Mouse (Mus musculus): ENCODE results near the gene Rbp2. TPM values are rescaled to one million over a fixed set of nuclear protein-coding genes. Genes with fewer than 3 reads are reported as not detected.
A peak's percentile ranks its signal among the peaks of the same experiment; 100 is the strongest.

Gene Rbp2
- 4.1 and 4.4 TPM in 2 replicates for polyA plus RNA-seq (2014; fragmentation: Nextera tagmentation; extraction: Ambion mirVana)

- Histone ChIP-seq H3K36me3 (ENCODE audit: control insufficient read depth, insufficient read depth, low read length) (no peaks in the 10 kb centered on the region), H3K4me3 (ENCODE audit: low read depth, low read length) (no peak within 1 kb of the TSS), H3K4me1 (ENCODE audit: control insufficient read depth, insufficient read depth, low read length) (peaks cover 4% of the 10 kb centered on the region; the same call in 1 of the 2 replicates), H3K9ac (replicated peaks; ENCODE audit: low read depth, low read length) (no peak within 1 kb of the TSS), H3K4me2 (replicated peaks; ENCODE audit: low read depth, low read length) (no peak within 1 kb of the TSS), H3K27ac (ENCODE audit: low read length) (no peak within 1 kb of the TSS), H3K27me3 (ENCODE audit: control insufficient read depth, insufficient read depth, low read length) (no peaks in the 10 kb centered on the region), H3K9me3 (ENCODE audit: control insufficient read depth, low read depth, low read length) (no peaks in the 10 kb centered on the region)
- ATAC-seq (ENCODE audit: insufficient number of reproducible peaks, insufficient read depth, low FRiP score, low read depth): no peak
- 87% methylated on average over 3 of the region's 3 CpGs for WGBS
Observed at GRCm38 (mm10) chr9:98485815-98486214, at the start of gene Rbp2. Gene Rbp2, plus strand, starts transcription at chr9:98486115.

- WGBS: 72% methylated on average over 4 of the region's 4 CpGs
- no peaks in the 10 kb centered on the region for H3K9me3 ChIP-seq (ENCODE audit: control insufficient read depth, low read depth, low read length)
- no peak for ATAC-seq (ENCODE audit: insufficient number of reproducible peaks, insufficient read depth, low FRiP score, low read depth)
- H3K4me1 ChIP-seq (ENCODE audit: control insufficient read depth, insufficient read depth, low read length): 0 out of 2 replicates have a peak, but pooled peaks cover 3% of the 10 kb centered on the region
- no peaks in the 10 kb centered on the region for H3K27me3 ChIP-seq (ENCODE audit: control insufficient read depth, insufficient read depth, low read length)
- no peak overlapping the region for H3K27ac ChIP-seq (ENCODE audit: low read length)
- no peaks in the 10 kb centered on the region; the same call in 1 of the 2 replicates for H3K36me3 ChIP-seq (ENCODE audit: control insufficient read depth, insufficient read depth, low read length)
- H3K4me3 ChIP-seq (ENCODE audit: low read depth, low read length): no peak overlapping the region
- no peak overlapping the region for H3K9ac ChIP-seq (replicated peaks; ENCODE audit: low read depth, low read length)
- H3K4me2 ChIP-seq (replicated peaks; ENCODE audit: low read depth, low read length): no peak overlapping the region
Observed at GRCm38 (mm10) chr9:98437819-98438218, 48.1 kb upstream of the Rbp2 start.

GRCm38 (mm10) chr9:98439091-98439490 lies 46.8 kb upstream of the Rbp2 start:
- 76% methylated on average over 3 of the region's 3 CpGs for WGBS
- ATAC-seq (ENCODE audit: insufficient number of reproducible peaks, insufficient read depth, low FRiP score, low read depth): no peak
- no peaks in the 10 kb centered on the region for H3K27me3 ChIP-seq (ENCODE audit: control insufficient read depth, insufficient read depth, low read length)
- no peak overlapping the region for H3K9ac ChIP-seq (replicated peaks; ENCODE audit: low read depth, low read length)
- no peak overlapping the region for H3K4me3 ChIP-seq (ENCODE audit: low read depth, low read length)
- no peaks in the 10 kb centered on the region for H3K9me3 ChIP-seq (ENCODE audit: control insufficient read depth, low read depth, low read length)
- H3K36me3 ChIP-seq (ENCODE audit: control insufficient read depth, insufficient read depth, low read length): no peaks in the 10 kb centered on the region; the same call in 1 of the 2 replicates
- H3K4me1 ChIP-seq (ENCODE audit: control insufficient read depth, insufficient read depth, low read length): 0 out of 2 replicates have a peak, but pooled peaks cover 3% of the 10 kb centered on the region
- H3K27ac ChIP-seq (ENCODE audit: low read length): no peak overlapping the region
- H3K4me2 ChIP-seq (replicated peaks; ENCODE audit: low read depth, low read length): no peak overlapping the region

- H3K9me3 ChIP-seq (ENCODE audit: control insufficient read depth, low read depth, low read length): no peaks in the 10 kb centered on the region
- H3K4me3 ChIP-seq (ENCODE audit: low read depth, low read length): no peak overlapping the region
- H3K27ac ChIP-seq (ENCODE audit: low read length): no peak overlapping the region
- H3K4me1 ChIP-seq (ENCODE audit: control insufficient read depth, insufficient read depth, low read length): no peaks in the 10 kb centered on the region
- no peak for ATAC-seq (ENCODE audit: insufficient number of reproducible peaks, insufficient read depth, low FRiP score, low read depth)
- H3K27me3 ChIP-seq (ENCODE audit: control insufficient read depth, insufficient read depth, low read length): no peaks in the 10 kb centered on the region
- 59% methylated on average over 5 of the region's 5 CpGs for WGBS
- H3K4me2 ChIP-seq (replicated peaks; ENCODE audit: low read depth, low read length): no peak overlapping the region
- H3K36me3 ChIP-seq (ENCODE audit: control insufficient read depth, insufficient read depth, low read length): peaks cover 7% of the 10 kb centered on the region; the same call in 1 of the 2 replicates
- H3K9ac ChIP-seq (replicated peaks; ENCODE audit: low read depth, low read length): no peak overlapping the region
Observed at GRCm38 (mm10) chr9:98442638-98443037, 43.3 kb upstream of the Rbp2 start.

- 79% methylated on average over 9 of the region's 9 CpGs for WGBS
Observed at GRCm38 (mm10) chr9:98445359-98446149, 40.4 kb upstream of the Rbp2 start.

GRCm38 (mm10) chr9:98450976-98451375 lies 34.9 kb upstream of the Rbp2 start:
- WGBS: 77% methylated on average over 1 of the region's 1 CpGs
- ATAC-seq (ENCODE audit: insufficient number of reproducible peaks, insufficient read depth, low FRiP score, low read depth): no peak
- H3K27me3 ChIP-seq (ENCODE audit: control insufficient read depth, insufficient read depth, low read length): no peaks in the 10 kb centered on the region
- H3K9ac ChIP-seq (replicated peaks; ENCODE audit: low read depth, low read length): no peak overlapping the region
- H3K4me2 ChIP-seq (replicated peaks; ENCODE audit: low read depth, low read length): no peak overlapping the region
- H3K27ac ChIP-seq (ENCODE audit: low read length): no peak overlapping the region
- H3K4me1 ChIP-seq (ENCODE audit: control insufficient read depth, insufficient read depth, low read length): no peaks in the 10 kb centered on the region
- H3K9me3 ChIP-seq (ENCODE audit: control insufficient read depth, low read depth, low read length): peaks cover 3% of the 10 kb centered on the region; the same call in 1 of the 2 replicates
- H3K36me3 ChIP-seq (ENCODE audit: control insufficient read depth, insufficient read depth, low read length): no peaks in the 10 kb centered on the region
- H3K4me3 ChIP-seq (ENCODE audit: low read depth, low read length): no peak overlapping the region

More at GRCm38 (mm10) chr9:98445359-98446149, 40.4 kb upstream of the Rbp2 start:
- ATAC-seq (ENCODE audit: insufficient number of reproducible peaks, insufficient read depth, low FRiP score, low read depth): no peak; the same call in 1 of the 2 replicates
- Histone ChIP-seq H3K4me1 (ENCODE audit: control insufficient read depth, insufficient read depth, low read length) (no peaks in the 10 kb centered on the region), H3K27ac (ENCODE audit: low read length) (no peak overlapping the region), H3K27me3 (ENCODE audit: control insufficient read depth, insufficient read depth, low read length) (no peaks in the 10 kb centered on the region), H3K9ac (replicated peaks; ENCODE audit: low read depth, low read length) (no peak overlapping the region), H3K4me2 (replicated peaks; ENCODE audit: low read depth, low read length) (no peak overlapping the region), H3K9me3 (ENCODE audit: control insufficient read depth, low read depth, low read length) (no peaks in the 10 kb centered on the region), H3K36me3 (ENCODE audit: control insufficient read depth, insufficient read depth, low read length) (peaks cover 7% of the 10 kb centered on the region; the same call in 1 of the 2 replicates), H3K4me3 (ENCODE audit: low read depth, low read length) (no peak overlapping the region)

GRCm38 (mm10) chr9:98466709-98467108 lies 19.2 kb upstream of the Rbp2 start:
- Histone ChIP-seq H3K27ac (ENCODE audit: low read length) (no peak overlapping the region), H3K9ac (replicated peaks; ENCODE audit: low read depth, low read length) (no peak overlapping the region), H3K36me3 (ENCODE audit: control insufficient read depth, insufficient read depth, low read length) (no peaks in the 10 kb centered on the region), H3K4me1 (ENCODE audit: control insufficient read depth, insufficient read depth, low read length) (no peaks in the 10 kb centered on the region), H3K9me3 (ENCODE audit: control insufficient read depth, low read depth, low read length) (no peaks in the 10 kb centered on the region), H3K4me3 (ENCODE audit: low read depth, low read length) (no peak overlapping the region), H3K4me2 (replicated peaks; ENCODE audit: low read depth, low read length) (no peak overlapping the region), H3K27me3 (ENCODE audit: control insufficient read depth, insufficient read depth, low read length) (no peaks in the 10 kb centered on the region)
- WGBS: 48% methylated on average over 2 of the region's 2 CpGs
- peak; percentile 77 for ATAC-seq (ENCODE audit: insufficient number of reproducible peaks, insufficient read depth, low FRiP score, low read depth)

- no peaks in the 10 kb centered on the region for H3K36me3 ChIP-seq (ENCODE audit: control insufficient read depth, insufficient read depth, low read length)
- H3K4me2 ChIP-seq (replicated peaks; ENCODE audit: low read depth, low read length): no peak overlapping the region
- no peaks in the 10 kb centered on the region for H3K27me3 ChIP-seq (ENCODE audit: control insufficient read depth, insufficient read depth, low read length)
- H3K27ac ChIP-seq (ENCODE audit: low read length): no peak overlapping the region
- H3K4me1 ChIP-seq (ENCODE audit: control insufficient read depth, insufficient read depth, low read length): no peaks in the 10 kb centered on the region
- ATAC-seq (ENCODE audit: insufficient number of reproducible peaks, insufficient read depth, low FRiP score, low read depth): no peak
- no peaks in the 10 kb centered on the region for H3K9me3 ChIP-seq (ENCODE audit: control insufficient read depth, low read depth, low read length)
- WGBS: 73% methylated on average over 2 of the region's 2 CpGs
- no peak overlapping the region for H3K9ac ChIP-seq (replicated peaks; ENCODE audit: low read depth, low read length)
- no peak overlapping the region for H3K4me3 ChIP-seq (ENCODE audit: low read depth, low read length)
Observed at GRCm38 (mm10) chr9:98480172-98480749, 5.7 kb upstream of the Rbp2 start.
